Mouse (Mus musculus) hindbrain, embryonic 14.5 days (tissue): ENCODE data around the gene Tgfb2. TPM values are rescaled to one million over a fixed set of nuclear protein-coding genes. Genes with fewer than 3 reads are reported as not detected.

Experiments
- ATAC-seq: fragments of 200-750 bp; cut with Nextera tagmentation; 2 replicates; pipeline ENCODE4 v1.8.0; 2017; ENCODE audit warnings: moderate number of reproducible peaks, mild to moderate bottlenecking, moderate TSS enrichment, moderate library complexity; ENCODE audit not compliant: low FRiP score
- DNase-seq: peaks from one replicate; pipeline ENCODE4 v3.0.0-alpha.2; 2015; ENCODE audit warnings: low spot score
- H3K27ac ChIP-seq: fragments of 300-500 bp; sonication (generic); 2 replicates; pipeline ENCODE4 v1.5.1; 2014; ENCODE audit warnings: mild to moderate bottlenecking, moderate library complexity
- H3K27me3 ChIP-seq: fragments of 300-500 bp; sonication (generic); 2 replicates; pipeline ENCODE4 v1.6.1; 2014; ENCODE audit warnings: mild to moderate bottlenecking, low read length, mixed read lengths; ENCODE audit not compliant: control insufficient read depth, insufficient read depth
- H3K36me3 ChIP-seq: fragments of 300-500 bp; sonication (generic); replicated peaks from 2 replicates; pipeline ENCODE4 v1.6.1; 2014; ENCODE audit not compliant: control insufficient read depth, insufficient read depth
- H3K4me1 ChIP-seq: fragments of 300-500 bp; sonication (generic); replicated peaks from 2 replicates; pipeline ENCODE4 v1.6.1; 2014; ENCODE audit warnings: antibody characterized with exemption, low read length, mixed read lengths; ENCODE audit not compliant: control insufficient read depth, insufficient read depth
- H3K4me2 ChIP-seq: fragments of 300-500 bp; sonication (generic); replicated peaks from 2 replicates; pipeline ENCODE4 v1.6.1; 2014; ENCODE audit warnings: mild to moderate bottlenecking, moderate library complexity
- H3K4me3 ChIP-seq: fragments of 300-500 bp; sonication (generic); replicated peaks from 2 replicates; pipeline ENCODE4 v1.5.1; 2014; ENCODE audit warnings: mild to moderate bottlenecking, low read length
- H3K9ac ChIP-seq: fragments of 300-500 bp; sonication (generic); 2 replicates; pipeline ENCODE4 v1.6.1; 2014
- H3K9me3 ChIP-seq: fragments of 300-500 bp; sonication (generic); 2 replicates; pipeline ENCODE4 v1.6.1; 2016; ENCODE audit warnings: low read length; ENCODE audit not compliant: control insufficient read depth
- WGBS: fragments of 180-500 bp; shearing (Covaris S2); extraction: QIAGEN DNeasy Blood & Tissue Kit; methylation state at CpG from one replicate; pipeline ENCODE4 v1.1.7; 2014; 5-methylcytosine and 5-hydroxymethylcytosine counted together
- polyA plus RNA-seq: library from polyadenylated mRNA; unstranded; fragments of >200 nt; fragmentation: Nextera tagmentation; extraction: Ambion mirVana; gene quantifications from 2 replicates; pipeline ENCODE4 v1.2.1, GENCODE M21; 2014

The Tgfb2 gene
- polyA plus RNA-seq, 1 experiment from 2014 or later = 23.2 TPM

GRCm38 (mm10) chr1:186582113-186582512 is 123.7 kb downstream of the Tgfb2 start:
- H3K36me3 ChIP-seq = no peaks in the 10 kb centered on the region
- H3K4me1 ChIP-seq = no peaks in the 10 kb centered on the region
- WGBS = 89% methylated on average over 6 of the region's 6 CpGs
- H3K4me2 ChIP-seq = no peak overlapping the region
- no peak for DNase-seq
- no peak overlapping the region for H3K9ac ChIP-seq
- H3K27ac ChIP-seq = no peak overlapping the region
- ATAC-seq = no peak
- H3K4me3 ChIP-seq = no peak overlapping the region
- no peaks in the 10 kb centered on the region for H3K27me3 ChIP-seq
- H3K9me3 ChIP-seq = no peaks in the 10 kb centered on the region

DNA sequence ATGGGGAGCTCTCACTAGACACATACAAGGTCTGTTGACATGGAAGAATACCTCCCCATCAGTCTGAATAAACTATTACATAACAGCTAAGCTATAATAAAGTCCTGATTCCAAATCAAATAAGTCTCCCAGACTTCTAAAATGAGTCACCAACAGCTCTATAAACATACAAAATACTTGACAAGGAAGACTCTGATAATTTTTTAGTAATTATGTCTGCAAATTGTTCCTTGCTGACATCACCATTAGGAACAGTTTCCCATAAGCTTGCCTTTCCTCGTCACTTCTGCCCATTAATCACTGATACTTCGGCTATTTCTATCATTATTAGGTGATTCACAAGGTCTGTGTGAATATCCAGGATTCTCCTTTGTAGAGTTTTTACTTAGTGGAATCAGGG is 124.1 kb downstream of the Tgfb2 start:
- DNase-seq = no peak
- H3K27me3 ChIP-seq = no peaks in the 10 kb centered on the region

DNA sequence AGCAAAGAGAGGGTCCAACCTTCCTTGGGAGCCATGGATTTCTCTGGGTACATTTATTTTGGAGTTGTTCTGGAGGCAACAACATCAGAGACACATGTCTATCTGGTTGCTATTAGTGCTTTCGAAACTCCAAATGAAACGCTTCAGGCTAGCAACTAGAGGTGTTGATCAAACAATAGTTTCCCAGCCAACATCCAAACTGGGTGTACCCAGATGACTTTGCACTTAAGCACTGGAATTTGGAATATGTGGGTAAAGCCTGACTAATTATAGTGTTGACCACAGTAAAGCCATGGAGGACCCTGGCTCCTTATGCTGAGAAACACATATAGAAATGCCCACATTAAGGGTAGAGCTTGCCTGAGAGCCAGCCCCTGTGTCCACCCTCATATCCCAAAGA is 124.7 kb downstream of the Tgfb2 start:
- no peak overlapping the region for H3K27ac ChIP-seq

More for the DNA sequence above, 124.1 kb downstream of the Tgfb2 start:
- H3K4me1 ChIP-seq = no peaks in the 10 kb centered on the region
- WGBS = 89% methylated on average over 2 of the region's 2 CpGs
- no peak for ATAC-seq
- H3K9ac ChIP-seq = no peak overlapping the region
- no peak overlapping the region for H3K27ac ChIP-seq
- H3K9me3 ChIP-seq = no peaks in the 10 kb centered on the region
- H3K36me3 ChIP-seq = no peaks in the 10 kb centered on the region
- no peak overlapping the region for H3K4me3 ChIP-seq
- no peak overlapping the region for H3K4me2 ChIP-seq

DNA sequence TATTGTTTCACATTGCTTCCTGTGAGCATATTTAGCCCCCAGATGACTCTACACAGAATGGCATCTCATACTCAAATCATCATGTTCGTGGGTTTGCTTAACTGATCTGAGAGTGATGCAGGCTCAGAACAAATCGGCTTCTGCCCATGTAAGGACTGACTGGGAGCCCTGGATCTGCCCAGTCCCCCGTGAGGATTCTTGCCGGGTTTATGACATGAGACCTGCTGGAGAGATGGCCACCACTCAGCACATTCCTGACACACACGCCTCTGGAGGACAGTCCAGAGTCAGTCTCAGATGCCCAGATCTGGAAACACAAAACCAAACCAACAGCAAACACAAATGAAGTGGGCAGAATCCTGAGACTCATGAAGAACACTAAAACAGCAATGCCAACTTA is 128.5 kb downstream of the Tgfb2 start:
- ATAC-seq (no peak), DNase-seq (no peak)
- no peak overlapping the region for H3K4me2 ChIP-seq
- 86% methylated on average over 5 of the region's 5 CpGs for WGBS
- no peaks in the 10 kb centered on the region for H3K4me1 ChIP-seq
- H3K27ac ChIP-seq = no peak overlapping the region
- no peak overlapping the region for H3K4me3 ChIP-seq
- H3K27me3 ChIP-seq = no peaks in the 10 kb centered on the region
- no peaks in the 10 kb centered on the region for H3K9me3 ChIP-seq
- no peak overlapping the region for H3K9ac ChIP-seq
- no peaks in the 10 kb centered on the region for H3K36me3 ChIP-seq

More for the DNA sequence above, 124.7 kb downstream of the Tgfb2 start:
- no peak overlapping the region for H3K4me3 ChIP-seq
- H3K36me3 ChIP-seq = no peaks in the 10 kb centered on the region
- WGBS = 86% methylated on average over 2 of the region's 2 CpGs
- H3K9me3 ChIP-seq = no peaks in the 10 kb centered on the region
- H3K27me3 ChIP-seq = no peaks in the 10 kb centered on the region
- no peaks in the 10 kb centered on the region for H3K4me1 ChIP-seq
- ATAC-seq (no peak), DNase-seq (no peak)
- no peak overlapping the region for H3K9ac ChIP-seq
- no peak overlapping the region for H3K4me2 ChIP-seq

DNA sequence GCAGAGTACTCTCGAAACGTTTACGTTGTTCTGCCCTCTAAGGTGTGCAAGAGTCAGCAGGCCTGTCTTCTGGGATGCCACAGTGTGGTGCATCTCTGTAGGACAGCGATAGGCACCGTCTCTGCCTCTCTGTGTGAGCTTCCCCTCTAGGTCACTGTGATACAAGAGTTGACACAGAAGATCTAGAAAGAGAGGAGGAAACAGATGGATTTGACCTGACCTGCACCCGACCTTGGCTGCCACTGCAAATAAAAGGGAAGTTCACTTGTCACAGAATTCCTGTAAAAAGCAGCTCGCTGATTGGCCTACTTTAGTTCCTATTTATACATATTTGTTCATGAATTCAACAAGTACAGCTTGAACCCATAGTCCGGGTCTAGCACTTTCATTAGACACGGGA is 130.2 kb downstream of the Tgfb2 start:
- no peak overlapping the region for H3K4me3 ChIP-seq
- H3K27me3 ChIP-seq = no peaks in the 10 kb centered on the region
- WGBS = 68% methylated on average over 9 of the region's 9 CpGs
- ATAC-seq (no peak), DNase-seq (no peak)
- H3K9me3 ChIP-seq = no peaks in the 10 kb centered on the region
- no peaks in the 10 kb centered on the region for H3K4me1 ChIP-seq
- no peak overlapping the region for H3K9ac ChIP-seq
- H3K27ac ChIP-seq = no peak overlapping the region
- no peak overlapping the region for H3K4me2 ChIP-seq
- no peaks in the 10 kb centered on the region for H3K36me3 ChIP-seq

GRCm38 (mm10) chr1:186575074-186575473 is 130.7 kb downstream of the Tgfb2 start:
- Histone ChIP-seq H3K9ac (no peak overlapping the region), H3K4me1 (no peaks in the 10 kb centered on the region), H3K27me3 (no peaks in the 10 kb centered on the region), H3K4me3 (no peak overlapping the region), H3K36me3 (no peaks in the 10 kb centered on the region), H3K4me2 (no peak overlapping the region), H3K27ac (no peak overlapping the region), H3K9me3 (no peaks in the 10 kb centered on the region)
- DNase-seq (no peak), ATAC-seq (no peak)
- 93% methylated on average over 7 of the region's 7 CpGs for WGBS

Other genes with a start within 250 kb of the Tgfb2 start
- 26.8 and 27.9 TPM in 2 replicates for gene Rrp15, start 43.4 kb upstream of the Tgfb2 start, polyA plus RNA-seq